Mouse (Mus musculus) midbrain, postnatal 0 days (tissue): ENCODE results near the gene Lamc1. TPM values are rescaled to one million over a fixed set of nuclear protein-coding genes. Genes with fewer than 3 reads are reported as not detected.

Experiments used
- ATAC-seq: fragments of 200-750 bp; cut with Nextera tagmentation; 2 replicates; pipeline ENCODE4 v1.8.0; 2017; ENCODE audit warnings: moderate number of reproducible peaks, mild to moderate bottlenecking, moderate TSS enrichment, moderate library complexity; ENCODE audit not compliant: low FRiP score
- DNase-seq: peaks from one replicate; pipeline ENCODE4 v3.0.0-alpha.2; 2015; ENCODE audit warnings: low spot score
- H3K27ac ChIP-seq: fragments of 300-500 bp; sonication (generic); 2 replicates; pipeline ENCODE4 v1.5.1; 2014; ENCODE audit warnings: low read depth, mild to moderate bottlenecking, low read length, mixed read lengths
- H3K27me3 ChIP-seq: fragments of 300-500 bp; sonication (generic); 2 replicates; pipeline ENCODE4 v1.6.1; 2014; ENCODE audit warnings: low read length, control low read depth, mixed read lengths; ENCODE audit not compliant: insufficient read depth
- H3K36me3 ChIP-seq: fragments of 300-500 bp; sonication (generic); 2 replicates; pipeline ENCODE4 v1.6.1; 2014; ENCODE audit warnings: low read length, control low read depth, mixed read lengths; ENCODE audit not compliant: insufficient read depth
- H3K4me1 ChIP-seq: fragments of 300-500 bp; sonication (generic); 2 replicates; pipeline ENCODE4 v1.6.1; 2014; ENCODE audit warnings: mild to moderate bottlenecking, control low read depth, antibody characterized with exemption, low read length, mixed read lengths; ENCODE audit not compliant: insufficient read depth
- H3K4me2 ChIP-seq: fragments of 300-500 bp; sonication (generic); 2 replicates; pipeline ENCODE4 v1.6.1; 2014; ENCODE audit warnings: low read depth, mild to moderate bottlenecking, low read length, mixed read lengths; ENCODE audit not compliant: poor library complexity, severe bottlenecking
- H3K4me3 ChIP-seq: fragments of 300-500 bp; sonication (generic); 2 replicates; pipeline ENCODE4 v1.5.1; 2014; ENCODE audit warnings: low read depth, mild to moderate bottlenecking, low read length, moderate library complexity
- H3K9ac ChIP-seq: fragments of 300-500 bp; sonication (generic); replicated peaks from 2 replicates; pipeline ENCODE4 v1.6.1; 2014; ENCODE audit warnings: mild to moderate bottlenecking, low read length, moderate library complexity, mixed read lengths; ENCODE audit not compliant: poor library complexity, severe bottlenecking
- H3K9me3 ChIP-seq: fragments of 300-500 bp; sonication (generic); 2 replicates; pipeline ENCODE4 v1.6.1; 2016; ENCODE audit warnings: low read length, control low read depth
- CTCF ChIP-seq: IDR thresholded peaks from 2 replicates; pipeline ENCODE4 v1.5.1; 2016; ENCODE audit warnings: antibody characterized with exemption, mild to moderate bottlenecking
- WGBS: fragments of 180-500 bp; shearing (Covaris S2); extraction: QIAGEN DNeasy Blood & Tissue Kit; methylation state at CpG from one replicate; pipeline ENCODE4 v1.1.7; 2014; 5-methylcytosine and 5-hydroxymethylcytosine counted together
- polyA plus RNA-seq: library from polyadenylated mRNA; unstranded; fragments of >200 nt; fragmentation: Nextera tagmentation; extraction: Ambion mirVana; gene quantifications from 2 replicates; pipeline ENCODE4 v1.2.1, GENCODE M21; 2015
- total RNA-seq: library from RNA; depleted of rRNA; stranded (reverse); fragments of >200 nt; gene quantifications from 2 replicates; pipeline ENCODE4 v1.2.3, GENCODE M21; 2014

Gene Lamc1
- total and polyA plus RNA-seq, 2 experiments from 2014 or later, result 11.5 to 40.6 TPM

DNA sequence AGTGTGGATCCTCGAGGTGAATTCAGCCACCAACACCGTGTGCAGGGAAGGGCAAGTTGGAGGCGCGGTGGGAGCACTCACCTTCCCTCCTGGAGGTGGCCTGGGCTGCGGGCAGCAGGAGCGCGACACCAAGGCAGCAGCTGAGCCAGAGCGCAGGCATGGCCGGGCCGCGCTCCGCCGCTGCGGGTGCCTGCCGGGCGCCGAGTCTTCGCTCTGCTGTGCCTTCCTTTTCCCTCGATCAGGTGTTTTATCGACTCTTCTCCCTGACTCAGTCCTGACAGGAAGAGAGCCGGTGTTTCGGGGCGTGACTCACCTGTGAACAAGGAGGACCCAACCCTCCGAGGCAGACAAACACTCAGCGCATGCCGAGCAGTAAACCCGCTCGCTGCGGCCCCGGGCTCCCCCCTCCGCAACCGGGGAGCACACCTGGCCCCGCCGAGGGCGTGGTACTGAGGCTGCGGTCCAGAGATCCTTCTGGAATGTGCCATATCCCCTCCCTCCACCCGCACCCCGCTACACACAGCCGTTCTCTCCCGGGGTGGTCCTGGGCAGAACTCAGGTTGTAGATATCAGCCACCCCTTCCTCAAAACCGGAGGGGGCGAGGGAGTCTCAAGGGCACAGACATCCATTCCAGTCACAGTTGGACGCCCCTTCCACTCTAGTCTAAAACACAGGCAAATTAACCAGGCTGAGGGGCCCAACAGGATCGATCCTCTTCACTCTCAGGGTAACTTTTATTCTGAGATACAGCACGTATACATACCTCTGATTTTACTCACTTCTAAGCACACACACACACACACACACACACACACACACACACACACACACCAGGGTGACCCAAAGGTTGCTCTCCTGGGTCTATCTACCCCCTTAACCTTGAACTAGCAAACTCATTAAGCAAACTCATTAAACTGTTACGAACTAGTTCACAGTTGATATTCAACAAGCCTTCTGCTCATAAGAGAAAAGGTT is 146.5 kb downstream of the Lamc1 start, which contains the start of gene Lamc2:
TSS of gene Lamc2 (minus strand) at position 620 of the 976 bp plus-strand sequence.
- H3K9ac ChIP-seq, result peak within 1 kb of the TSS; percentile 65
- 0 out of 2 replicates have a peak, but pooled peaks cover 4% of the 10 kb centered on the region for H3K27me3 ChIP-seq
- WGBS, result 4% methylated on average over 45 of the region's 46 CpGs
- DNase-seq (peak; percentile 13), ATAC-seq (peak; percentile 69)
- H3K9me3 ChIP-seq, result no peaks in the 10 kb centered on the region
- TF ChIP-seq CTCF, result no peak
- peak within 1 kb of the TSS; percentile 93 for H3K4me2 ChIP-seq
- no peaks in the 10 kb centered on the region for H3K36me3 ChIP-seq
- no peak within 1 kb of the TSS for H3K27ac ChIP-seq
- peak within 1 kb of the TSS; percentile 50 for H3K4me3 ChIP-seq
- H3K4me1 ChIP-seq, result peaks cover 6% of the 10 kb centered on the region; the same call in 1 of the 2 replicates

- Histone ChIP-seq H3K4me3 (no peak overlapping the region), H3K36me3 (no peaks in the 10 kb centered on the region), H3K9ac (no peak overlapping the region), H3K4me1 (peaks cover 6% of the 10 kb centered on the region; the same call in 1 of the 2 replicates), H3K27me3 (0 out of 2 replicates have a peak, but pooled peaks cover 4% of the 10 kb centered on the region), H3K9me3 (no peaks in the 10 kb centered on the region), H3K27ac (no peak overlapping the region), H3K4me2 (no peak overlapping the region)
- TF ChIP-seq CTCF, result no peak
- ATAC-seq, result no peak
- DNase-seq, result peak; percentile 59
- 59% methylated on average over 9 of the region's 9 CpGs for WGBS
Measured at GRCm38 (mm10) chr1:153180586-153181289, 151.8 kb downstream of the Lamc1 start.

- no peak for DNase-seq
- Histone ChIP-seq H3K4me1 (no peaks in the 10 kb centered on the region), H3K9me3 (no peaks in the 10 kb centered on the region), H3K27ac (no peak overlapping the region), H3K4me2 (no peak overlapping the region), H3K27me3 (0 out of 2 replicates have a peak, but pooled peaks cover 4% of the 10 kb centered on the region), H3K36me3 (no peaks in the 10 kb centered on the region), H3K9ac (no peak overlapping the region), H3K4me3 (no peak overlapping the region)
- no peak for TF ChIP-seq CTCF
- ATAC-seq, result no peak
- WGBS, result 76% methylated on average over 4 of the region's 4 CpGs
Measured at GRCm38 (mm10) chr1:153180160-153180559, 152.4 kb downstream of the Lamc1 start.

GRCm38 (mm10) chr1:153174801-153175200 is 157.8 kb downstream of the Lamc1 start:
- Histone ChIP-seq H3K27ac (no peak overlapping the region), H3K4me3 (no peak overlapping the region), H3K27me3 (no peaks in the 10 kb centered on the region), H3K36me3 (no peaks in the 10 kb centered on the region), H3K9me3 (no peaks in the 10 kb centered on the region), H3K4me2 (no peak overlapping the region), H3K4me1 (no peaks in the 10 kb centered on the region), H3K9ac (no peak overlapping the region)
- 74% methylated on average over 12 of the region's 12 CpGs for WGBS
- ATAC-seq, result no peak
- DNase-seq, result peak; percentile 57
- no peak for TF ChIP-seq CTCF

DNA sequence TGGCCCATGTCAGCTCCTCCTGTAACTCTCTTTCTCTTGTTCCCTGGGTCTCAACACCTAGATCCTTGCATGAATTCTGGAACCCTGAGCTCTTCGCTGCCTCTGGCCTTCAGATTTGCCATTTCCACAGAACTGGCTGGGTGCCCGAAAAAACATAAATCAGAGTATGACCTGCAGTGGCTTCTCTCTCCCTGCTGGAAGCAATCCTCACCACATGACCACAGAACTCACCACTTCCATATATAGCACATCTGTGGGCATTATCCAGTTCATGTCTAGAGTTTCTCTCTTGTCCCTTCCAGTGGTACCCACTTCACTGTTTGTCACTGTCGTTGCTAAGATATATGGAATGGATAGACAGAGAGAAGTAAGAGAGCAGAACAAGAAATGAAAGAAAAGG is 159.3 kb downstream of the Lamc1 start:
- H3K27me3 ChIP-seq, result no peaks in the 10 kb centered on the region
- no peak overlapping the region for H3K4me3 ChIP-seq
- no peak for TF ChIP-seq CTCF
- no peak overlapping the region for H3K9ac ChIP-seq
- no peaks in the 10 kb centered on the region for H3K36me3 ChIP-seq
- no peak overlapping the region for H3K4me2 ChIP-seq
- ATAC-seq, result no peak
- WGBS, result 70% methylated on average over 3 of the region's 3 CpGs
- H3K27ac ChIP-seq, result no peak overlapping the region
- no peaks in the 10 kb centered on the region for H3K9me3 ChIP-seq
- DNase-seq, result peak; percentile 13
- H3K4me1 ChIP-seq, result no peaks in the 10 kb centered on the region
